Mouse (Mus musculus) olfactory bulb, adult 2 months (tissue): ENCODE measurements at regions not wholly inside any gene's neighbourhood (a gene's known extent, or its start where the extent isn't known, plus 50 kb on each side); places are given as distances from the start of the nearest gene placed in this dataset.
A peak's percentile ranks its signal among the peaks of the same experiment; 100 is the strongest.

Experiments used
- H3K27ac ChIP-seq: fragments of 200-500 bp; 2 replicates; pipeline ENCODE4 v1.5.1; 2012; ENCODE audit warnings: low read depth, low read length; ENCODE audit not compliant: insufficient read depth
- H3K4me1 ChIP-seq: fragments of 200-500 bp; 2 replicates; pipeline ENCODE4 v1.6.1; 2012; ENCODE audit warnings: low read length; ENCODE audit not compliant: control insufficient read depth, insufficient read depth
- H3K4me3 ChIP-seq: fragments of 200-500 bp; 2 replicates; pipeline ENCODE4 v1.5.1; 2012; ENCODE audit warnings: mild to moderate bottlenecking, low read depth, low read length, moderate library complexity; ENCODE audit not compliant: insufficient read depth
- CTCF ChIP-seq: fragments of 200-500 bp; IDR thresholded peaks from 2 replicates; pipeline ENCODE4 v1.5.1; 2012; ENCODE audit warnings: low read depth, mild to moderate bottlenecking, low read length, moderate library complexity; ENCODE audit not compliant: insufficient read depth
- POLR2A ChIP-seq: fragments of 200-500 bp; IDR thresholded peaks from 2 replicates; pipeline ENCODE4 v1.6.1; 2012; ENCODE audit warnings: mild to moderate bottlenecking, low read depth, low read length, moderate library complexity; ENCODE audit not compliant: insufficient read depth
- WGBS: fragments of 180-500 bp; shearing (Covaris S2); methylation state at CpG from one replicate; pipeline ENCODE4 v1.1.7; 2018; 5-methylcytosine and 5-hydroxymethylcytosine counted together

DNA sequence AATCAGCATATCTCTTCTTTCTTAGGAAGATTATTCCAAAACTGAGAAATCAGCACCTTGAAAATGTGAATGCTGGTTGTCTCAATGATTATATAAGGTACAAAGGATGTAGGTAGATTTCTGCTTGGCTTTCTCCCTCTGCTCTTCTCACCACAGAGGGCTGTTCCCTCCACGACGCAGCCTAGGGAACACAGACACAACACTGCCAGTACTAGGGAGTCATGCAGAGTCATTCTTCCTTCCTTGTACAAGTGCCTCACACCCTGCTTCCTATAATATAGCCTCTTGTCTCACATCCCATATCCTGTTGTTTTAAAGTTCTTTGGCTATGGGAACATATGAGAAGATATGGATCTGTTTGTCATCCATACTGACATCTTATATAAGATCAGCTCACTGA is 265.1 kb downstream of the 4930544G11Rik start:
- no peak for TF ChIP-seq POLR2A
- TF ChIP-seq CTCF, result no peak

DNA sequence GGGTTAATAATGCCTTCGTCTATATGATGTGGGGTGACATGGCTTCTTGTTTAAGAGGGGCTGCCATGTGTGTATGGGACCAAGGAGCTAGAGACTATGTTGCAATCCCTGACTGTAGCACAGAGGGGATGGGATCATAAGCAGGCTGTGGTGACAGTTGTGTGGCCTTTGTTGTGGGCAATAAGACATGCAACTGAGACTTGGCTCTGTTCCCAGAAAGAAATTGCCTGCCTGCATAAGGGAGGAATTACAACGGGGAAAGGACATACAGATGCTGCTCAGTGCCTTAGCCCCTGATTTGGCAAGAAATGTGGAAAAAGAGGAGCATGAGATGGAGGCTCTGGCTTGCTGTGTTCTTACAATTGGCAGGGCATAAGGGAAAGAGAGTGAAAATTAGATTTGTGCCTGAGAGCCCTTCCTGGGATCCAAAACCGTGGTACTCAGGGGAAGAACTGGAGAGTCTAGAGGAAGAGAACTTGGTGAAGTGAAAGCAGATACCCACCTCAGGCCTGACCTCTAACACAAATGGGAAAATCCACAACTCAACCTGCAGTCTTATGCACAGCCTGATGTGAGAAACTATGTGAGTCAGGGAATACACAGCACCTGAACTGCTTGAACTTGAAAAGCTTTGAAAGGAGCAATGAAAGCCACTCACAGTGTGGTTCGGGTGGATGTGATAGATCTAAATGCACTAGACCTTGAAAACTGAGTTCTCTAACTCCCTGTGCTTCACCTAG is 271.9 kb downstream of the 4930544G11Rik start:
- TF ChIP-seq POLR2A, result no peak
- no peak for TF ChIP-seq CTCF
- 40% methylated on average over 4 of the region's 4 CpGs for WGBS
- no peaks in the 10 kb centered on the region for H3K4me1 ChIP-seq
- H3K27ac ChIP-seq, result peak overlapping the region; percentile 12; the same call in 1 of the 2 replicates
- H3K4me3 ChIP-seq, result no peak overlapping the region

More for the DNA sequence above, 265.1 kb downstream of the 4930544G11Rik start:
- no peaks in the 10 kb centered on the region for H3K4me1 ChIP-seq
- 43% methylated on average over 2 of the region's 2 CpGs for WGBS
- H3K27ac ChIP-seq, result no peak overlapping the region
- no peak overlapping the region for H3K4me3 ChIP-seq

DNA sequence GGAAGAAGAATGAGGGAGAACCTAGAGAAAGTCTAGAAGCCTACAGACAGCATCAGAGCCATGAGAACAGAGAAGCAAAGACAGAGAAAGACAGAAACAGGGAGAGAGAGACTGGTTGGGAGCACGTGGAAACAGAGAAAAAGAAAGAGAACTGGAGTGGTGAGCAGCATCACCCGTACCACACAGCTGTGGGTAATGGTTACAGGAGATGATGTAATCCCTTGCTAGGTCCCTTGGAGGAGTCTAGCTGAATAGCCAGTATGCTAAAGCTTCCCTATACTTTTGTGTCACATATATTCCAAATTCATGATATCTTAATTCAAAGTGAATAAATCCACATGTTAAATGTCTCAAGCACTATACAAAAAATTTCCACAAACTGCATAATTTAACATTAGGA is 284.0 kb downstream of the 4930544G11Rik start:
- no peak overlapping the region for H3K27ac ChIP-seq
- no peaks in the 10 kb centered on the region for H3K4me1 ChIP-seq
- WGBS, result 58% methylated on average over 2 of the region's 2 CpGs
- H3K4me3 ChIP-seq, result no peak overlapping the region
- TF ChIP-seq POLR2A (no peak), CTCF (no peak)

DNA sequence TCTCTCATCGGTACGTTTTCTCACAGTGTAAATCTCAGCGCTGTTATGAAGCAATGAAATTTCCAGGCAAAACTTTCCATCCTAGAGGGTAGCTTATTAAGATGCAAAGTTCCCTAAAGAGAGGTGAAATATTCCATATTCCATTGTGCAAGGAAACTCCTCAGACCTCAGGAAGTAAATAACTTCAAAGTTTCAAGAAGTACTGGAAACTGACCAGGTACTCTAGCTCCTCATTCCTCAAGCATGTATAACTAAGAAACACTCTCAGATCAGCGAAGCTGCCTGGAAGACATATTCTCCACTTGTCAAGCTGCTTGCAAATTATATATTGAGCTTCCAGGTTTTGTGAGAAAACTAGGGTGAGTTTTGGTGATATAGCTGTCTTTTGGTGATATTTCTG is 279.8 kb upstream of the Mad2l1 start:
- no peaks in the 10 kb centered on the region for H3K4me1 ChIP-seq
- WGBS, result 84% methylated on average over 4 of the region's 4 CpGs
- no peak overlapping the region for H3K4me3 ChIP-seq
- TF ChIP-seq POLR2A, result no peak
- H3K27ac ChIP-seq, result no peak overlapping the region

DNA sequence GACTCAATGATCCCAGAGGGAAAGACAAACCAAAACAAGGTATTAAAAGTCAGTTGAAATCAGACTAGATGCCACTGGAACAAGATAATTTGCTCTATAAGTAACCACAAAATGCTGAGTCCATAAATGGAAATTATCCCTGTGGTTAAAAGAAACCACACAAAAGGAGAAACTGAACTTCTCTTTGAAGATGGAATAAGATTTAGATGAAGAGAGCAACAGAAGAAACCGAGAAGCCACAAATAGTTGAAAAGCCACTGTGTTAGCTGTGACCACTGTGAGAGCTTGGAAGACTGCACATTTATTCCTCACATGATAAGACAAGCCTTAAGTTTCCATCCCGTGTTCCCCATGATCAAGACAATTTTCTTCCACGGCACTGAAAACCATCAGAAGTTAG is 271.8 kb upstream of the Mad2l1 start:
- H3K4me1 ChIP-seq, result no peaks in the 10 kb centered on the region
- H3K27ac ChIP-seq, result no peak overlapping the region
- no peak for TF ChIP-seq CTCF
- no peak overlapping the region for H3K4me3 ChIP-seq
- 84% methylated on average over 3 of the region's 3 CpGs for WGBS

DNA sequence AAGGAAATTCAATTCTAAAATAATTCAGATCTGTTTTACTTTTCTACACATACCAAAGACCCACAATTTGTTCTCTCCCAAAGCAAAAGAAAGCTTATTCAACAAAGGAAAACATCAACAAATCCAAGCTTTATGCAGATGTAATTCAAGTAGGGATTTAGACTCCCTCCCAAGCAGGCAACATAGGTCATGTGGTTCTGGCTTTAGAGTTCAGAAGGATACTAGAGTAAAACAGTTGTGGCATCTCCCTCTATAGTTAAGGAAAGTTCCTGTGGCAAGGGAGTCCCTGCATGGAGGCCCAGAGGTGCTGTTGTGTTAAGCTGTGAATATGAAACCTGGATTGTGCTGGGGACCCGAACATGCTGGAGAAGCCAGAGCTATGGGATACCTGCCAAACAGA is 271.3 kb upstream of the Mad2l1 start:
- Histone ChIP-seq H3K4me3 (no peak overlapping the region), H3K4me1 (no peaks in the 10 kb centered on the region), H3K27ac (no peak overlapping the region)
- 40% methylated on average over 1 of the region's 1 CpGs for WGBS
- TF ChIP-seq POLR2A (no peak), CTCF (no peak)

DNA sequence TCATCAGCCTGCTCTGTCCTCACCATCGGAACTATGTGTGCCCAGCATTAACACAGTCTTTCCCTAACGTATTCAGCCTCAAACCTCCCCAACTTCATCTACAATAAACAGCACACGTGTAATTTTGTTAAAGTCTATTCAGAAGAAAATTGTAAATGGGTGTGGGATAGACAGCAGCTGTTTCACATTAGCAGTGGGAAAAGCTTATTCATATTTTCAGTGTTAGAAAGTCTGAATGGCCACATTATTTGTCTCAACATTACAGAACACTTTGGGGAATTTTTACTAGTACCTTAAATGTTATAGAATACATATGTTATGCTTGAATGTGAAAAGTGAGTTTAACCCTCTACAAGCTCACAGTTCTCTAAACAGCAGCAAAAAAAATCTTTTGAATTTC is 266.8 kb upstream of the Mad2l1 start:
- Histone ChIP-seq H3K4me3 (no peak overlapping the region), H3K27ac (no peak overlapping the region), H3K4me1 (no peaks in the 10 kb centered on the region)
- TF ChIP-seq POLR2A, result no peak
- no peak for TF ChIP-seq CTCF
- 41% methylated on average over 3 of the region's 3 CpGs for WGBS

DNA sequence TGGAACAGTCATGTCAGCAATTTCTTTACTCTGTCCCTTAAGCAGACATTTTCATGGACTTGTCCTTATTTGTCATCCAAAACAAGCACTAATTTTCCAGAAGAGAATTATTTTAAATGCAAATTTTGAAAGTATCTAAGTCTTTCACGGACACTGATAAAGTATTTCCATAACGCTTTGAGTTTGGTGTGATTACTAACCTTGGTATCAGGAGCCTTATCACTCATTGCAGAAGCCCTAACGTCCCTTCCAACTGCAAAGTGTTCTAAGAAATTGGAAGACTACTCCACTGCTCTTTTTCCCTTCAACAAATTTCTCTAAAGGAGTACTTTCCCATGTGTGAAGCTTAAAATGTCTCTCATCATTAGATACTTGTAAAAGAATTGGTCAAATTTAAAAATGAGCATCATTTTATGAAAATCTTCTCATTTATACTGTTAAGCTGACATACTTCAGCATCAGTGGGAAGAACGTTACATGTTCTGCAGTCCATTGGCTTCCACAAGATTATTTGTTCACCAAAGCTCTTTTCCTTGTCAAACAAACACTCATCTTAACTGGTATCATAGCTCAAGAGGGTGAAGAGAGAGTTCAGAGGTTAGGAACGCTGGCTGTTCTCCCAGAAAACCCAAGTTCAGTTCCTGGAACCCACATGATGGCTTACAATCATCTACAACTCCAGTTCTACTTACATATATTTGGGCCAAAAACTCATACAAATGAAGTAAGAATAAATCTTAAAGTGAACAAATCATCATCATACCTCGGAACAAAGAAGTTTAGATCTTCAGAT is 263.6 kb upstream of the Mad2l1 start:
- Histone ChIP-seq H3K4me3 (no peak overlapping the region), H3K4me1 (no peaks in the 10 kb centered on the region), H3K27ac (no peak overlapping the region)
- no peak for TF ChIP-seq CTCF
- no peak for TF ChIP-seq POLR2A
- 91% methylated on average over 6 of the region's 6 CpGs for WGBS

DNA sequence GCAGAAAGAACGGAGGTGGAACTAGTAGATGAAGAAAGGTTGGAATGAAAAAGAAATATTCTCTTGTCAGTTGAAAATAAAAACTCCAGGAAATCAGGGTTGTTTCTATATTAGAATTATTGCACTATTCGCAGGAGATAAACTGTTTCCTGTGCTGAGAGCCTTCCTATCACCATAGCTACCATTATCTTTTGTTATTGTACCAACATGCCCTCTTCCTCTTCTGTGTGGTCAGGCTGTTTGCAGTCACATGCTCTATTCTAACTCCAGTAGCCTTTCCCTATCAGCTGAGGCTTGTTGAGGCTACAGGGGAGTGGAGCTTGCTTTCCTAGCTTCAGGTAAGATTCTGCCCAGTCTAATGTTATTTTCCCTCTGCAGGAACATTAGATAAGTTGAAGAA is 263.0 kb upstream of the Mad2l1 start:
- Histone ChIP-seq H3K27ac (no peak overlapping the region), H3K4me3 (no peak overlapping the region), H3K4me1 (no peaks in the 10 kb centered on the region)
- TF ChIP-seq POLR2A, result no peak
- no peak for TF ChIP-seq CTCF
- 85% methylated on average over 2 of the region's 2 CpGs for WGBS

DNA sequence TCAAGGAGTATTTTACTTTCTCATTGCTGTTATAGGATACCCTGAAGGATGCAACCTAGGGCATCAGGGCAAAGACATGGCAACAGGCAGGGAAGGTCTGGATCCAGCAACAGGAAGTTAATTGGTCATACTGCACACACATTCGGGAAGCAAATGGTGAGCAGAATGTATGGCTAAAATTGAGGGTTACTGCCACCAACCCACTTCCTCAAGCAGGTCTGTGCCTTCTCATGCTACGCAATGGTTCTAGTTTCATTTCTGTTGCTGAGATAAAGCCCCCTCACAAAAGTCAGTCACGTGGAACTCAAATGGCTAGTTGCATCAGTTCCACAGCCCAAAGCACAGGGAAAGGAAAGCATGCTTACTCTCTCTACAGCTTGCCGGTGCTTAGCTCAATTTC is 260.5 kb upstream of the Mad2l1 start:
- 94% methylated on average over 4 of the region's 4 CpGs for WGBS
- H3K4me3 ChIP-seq, result no peak overlapping the region
- TF ChIP-seq CTCF (no peak), POLR2A (no peak)
- H3K4me1 ChIP-seq, result no peaks in the 10 kb centered on the region
- no peak overlapping the region for H3K27ac ChIP-seq
